Mouse (Mus musculus) lung, embryonic 14.5 days (tissue): ENCODE measurements around the gene Hes2. TPM values are rescaled to one million over a fixed set of nuclear protein-coding genes. Genes with fewer than 3 reads are reported as not detected.

Experiments used
- ATAC-seq: fragments of 200-750 bp; cut with Nextera tagmentation; 2 replicates; pipeline ENCODE4 v1.8.0; 2017; ENCODE audit warnings: mild to moderate bottlenecking, moderate TSS enrichment, moderate library complexity; ENCODE audit not compliant: insufficient read depth
- DNase-seq: peaks from one replicate; pipeline ENCODE4 v3.0.0-alpha.2; 2015
- H3K27ac ChIP-seq: fragments of 300-500 bp; sonication (generic); 2 replicates; pipeline ENCODE4 v1.5.1; 2014; ENCODE audit warnings: low read depth, mild to moderate bottlenecking, moderate library complexity
- H3K27me3 ChIP-seq: fragments of 300-500 bp; sonication (generic); 2 replicates; pipeline ENCODE4 v1.6.1; 2014; ENCODE audit warnings: low read length, control low read depth; ENCODE audit not compliant: insufficient read depth
- H3K36me3 ChIP-seq: fragments of 300-500 bp; sonication (generic); 2 replicates; pipeline ENCODE4 v1.6.1; 2014; ENCODE audit warnings: control low read depth; ENCODE audit not compliant: insufficient read depth
- H3K4me1 ChIP-seq: fragments of 300-500 bp; sonication (generic); 2 replicates; pipeline ENCODE4 v1.6.1; 2014; ENCODE audit warnings: antibody characterized with exemption, control low read depth; ENCODE audit not compliant: insufficient read depth
- H3K4me2 ChIP-seq: fragments of 300-500 bp; sonication (generic); 2 replicates; pipeline ENCODE4 v1.6.1; 2014; ENCODE audit warnings: mild to moderate bottlenecking
- H3K4me3 ChIP-seq: fragments of 300-500 bp; sonication (generic); 2 replicates; pipeline ENCODE4 v1.5.1; 2014; ENCODE audit warnings: low read depth, low read length
- H3K9ac ChIP-seq: fragments of 300-500 bp; sonication (generic); 2 replicates; pipeline ENCODE4 v1.6.1; 2014
- H3K9me3 ChIP-seq: fragments of 300-500 bp; sonication (generic); 2 replicates; pipeline ENCODE4 v1.6.1; 2016; ENCODE audit warnings: low read depth, low read length, control low read depth
- CTCF ChIP-seq: IDR thresholded peaks from 2 replicates; pipeline ENCODE4 v1.5.1; 2016; ENCODE audit warnings: antibody characterized with exemption, low read depth
- WGBS: fragments of 180-500 bp; shearing (Covaris S2); extraction: QIAGEN DNeasy Blood & Tissue Kit; methylation state at CpG from one replicate; pipeline ENCODE4 v1.1.7; 2014; 5-methylcytosine and 5-hydroxymethylcytosine counted together
- polyA plus RNA-seq: library from polyadenylated mRNA; unstranded; fragments of >200 nt; fragmentation: Nextera tagmentation; extraction: Ambion mirVana; gene quantifications from 2 replicates; pipeline ENCODE4 v1.2.1, GENCODE M21; 2014

The Hes2 gene
- polyA plus RNA-seq, 1 experiment from 2014 or later, result not detected

- Histone ChIP-seq H3K36me3 (no peaks in the 10 kb centered on the region), H3K9ac (no peak overlapping the region), H3K9me3 (no peaks in the 10 kb centered on the region), H3K4me1 (0 out of 2 replicates have a peak, but pooled peaks cover 5% of the 10 kb centered on the region), H3K27ac (no peak overlapping the region), H3K4me3 (no peak overlapping the region), H3K27me3 (peaks cover 71% of the 10 kb centered on the region), H3K4me2 (no peak overlapping the region)
- DNase-seq, result no peak
- WGBS, result 25% methylated on average over 10 of the region's 10 CpGs
- no peak for TF ChIP-seq CTCF
- no peak for ATAC-seq
These were observed 25.9 kb upstream of the Hes2 start for GRCm38 (mm10) chr4:152132772-152133169.

- TF ChIP-seq CTCF, result no peak
- Histone ChIP-seq H3K9ac (no peak overlapping the region), H3K27me3 (peaks cover 67% of the 10 kb centered on the region), H3K9me3 (no peaks in the 10 kb centered on the region), H3K36me3 (no peaks in the 10 kb centered on the region), H3K4me2 (no peak overlapping the region), H3K27ac (no peak overlapping the region), H3K4me3 (no peak overlapping the region), H3K4me1 (0 out of 2 replicates have a peak, but pooled peaks cover 5% of the 10 kb centered on the region)
- no peak for ATAC-seq
- WGBS, result 45% methylated on average over 5 of the region's 5 CpGs
- no peak for DNase-seq
These were observed 25.5 kb upstream of the Hes2 start for GRCm38 (mm10) chr4:152133213-152133612.

GRCm38 (mm10) chr4:152134507-152134906 is 24.2 kb upstream of the Hes2 start:
- peak; percentile 59 for DNase-seq
- ATAC-seq, result no peak
- Histone ChIP-seq H3K9ac (no peak overlapping the region), H3K4me3 (no peak overlapping the region), H3K4me2 (no peak overlapping the region), H3K27ac (no peak overlapping the region), H3K27me3 (peaks cover 54% of the 10 kb centered on the region), H3K9me3 (no peaks in the 10 kb centered on the region), H3K4me1 (0 out of 2 replicates have a peak, but pooled peaks cover 5% of the 10 kb centered on the region), H3K36me3 (no peaks in the 10 kb centered on the region)
- peak; percentile 83 for TF ChIP-seq CTCF

- 70% methylated on average over 12 of the region's 12 CpGs for WGBS
These were observed 23.3 kb upstream of the Hes2 start for GRCm38 (mm10) chr4:152135363-152135762.

GRCm38 (mm10) chr4:152136112-152136875 is 22.4 kb upstream of the Hes2 start:
- H3K27me3 ChIP-seq, result peaks cover 36% of the 10 kb centered on the region
- H3K4me2 ChIP-seq, result no peak overlapping the region
- no peak overlapping the region for H3K27ac ChIP-seq
- TF ChIP-seq CTCF, result peak; percentile 61
- no peaks in the 10 kb centered on the region for H3K4me1 ChIP-seq
- no peaks in the 10 kb centered on the region for H3K36me3 ChIP-seq
- H3K4me3 ChIP-seq, result no peak overlapping the region
- WGBS, result 33% methylated on average over 6 of the region's 6 CpGs
- DNase-seq (peak; percentile 37), ATAC-seq (no peak)
- no peaks in the 10 kb centered on the region for H3K9me3 ChIP-seq
- no peak overlapping the region for H3K9ac ChIP-seq

More at GRCm38 (mm10) chr4:152135363-152135762, 23.3 kb upstream of the Hes2 start:
- no peak for TF ChIP-seq CTCF
- Histone ChIP-seq H3K4me3 (no peak overlapping the region), H3K4me1 (0 out of 2 replicates have a peak, but pooled peaks cover 4% of the 10 kb centered on the region), H3K27me3 (peaks cover 45% of the 10 kb centered on the region), H3K27ac (no peak overlapping the region), H3K4me2 (no peak overlapping the region), H3K36me3 (no peaks in the 10 kb centered on the region), H3K9ac (no peak overlapping the region), H3K9me3 (no peaks in the 10 kb centered on the region)
- no peak for ATAC-seq
- DNase-seq, result no peak

- Histone ChIP-seq H3K4me2 (no peak overlapping the region), H3K27me3 (peaks cover 30% of the 10 kb centered on the region), H3K4me1 (no peaks in the 10 kb centered on the region), H3K36me3 (no peaks in the 10 kb centered on the region), H3K9me3 (no peaks in the 10 kb centered on the region), H3K27ac (no peak overlapping the region), H3K9ac (no peak overlapping the region), H3K4me3 (no peak overlapping the region)
- no peak for DNase-seq
- no peak for TF ChIP-seq CTCF
- no peak for ATAC-seq
- WGBS, result 88% methylated on average over 2 of the region's 2 CpGs
These were observed 21.8 kb upstream of the Hes2 start for GRCm38 (mm10) chr4:152136876-152137250.

GRCm38 (mm10) chr4:152138497-152139260 is 20.0 kb upstream of the Hes2 start:
- peak overlapping the region; percentile 65 for H3K4me2 ChIP-seq
- 2% methylated on average over 51 of the region's 51 CpGs for WGBS

More at GRCm38 (mm10) chr4:152138497-152139260, 20.0 kb upstream of the Hes2 start:
- Histone ChIP-seq H3K9me3 (no peaks in the 10 kb centered on the region), H3K36me3 (no peaks in the 10 kb centered on the region), H3K27ac (no peak overlapping the region), H3K27me3 (peaks cover 13% of the 10 kb centered on the region), H3K9ac (peak overlapping the region; percentile 21; the same call in 1 of the 2 replicates), H3K4me1 (no peaks in the 10 kb centered on the region), H3K4me3 (peak overlapping the region; percentile 40)
- ATAC-seq (peak; percentile 86), DNase-seq (peak; percentile 90)
- peak; percentile 94 for TF ChIP-seq CTCF
